Mouse (Mus musculus): ENCODE measurements around the gene Ccr1l1. TPM values are rescaled to one million over a fixed set of nuclear protein-coding genes. Genes with fewer than 3 reads are reported as not detected.

The Ccr1l1 gene
- total and polyA plus RNA-seq, 2 experiments from 2014 or later = not detected

DNA sequence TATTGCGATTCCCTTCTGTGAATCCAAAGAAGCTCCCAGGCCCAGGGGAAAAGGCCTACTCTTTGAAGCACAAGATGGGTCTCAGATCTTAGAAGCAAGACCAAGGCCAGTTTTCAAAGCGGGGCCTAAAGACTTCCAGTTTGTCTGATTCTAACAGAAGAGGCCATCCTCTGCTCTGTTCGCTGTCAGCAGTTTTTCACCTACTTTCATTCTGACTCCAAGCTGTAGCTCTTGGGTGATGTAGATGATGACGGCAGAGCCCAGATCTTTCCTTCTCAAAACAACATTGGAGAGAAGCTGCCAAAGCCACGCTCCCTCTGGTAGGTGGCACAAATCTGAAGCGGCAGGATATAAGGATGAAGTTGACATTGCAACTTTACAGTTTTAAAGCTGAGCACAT is 42.9 kb downstream of the Ccr1l1 start:
- no peaks in the 10 kb centered on the region for H3K36me3 ChIP-seq (ENCODE audit: insufficient read depth)
- no peak overlapping the region for H3K4me3 ChIP-seq (ENCODE audit: low read depth, low read length)
- no peaks in the 10 kb centered on the region for H3K9me3 ChIP-seq (ENCODE audit: low read length)
- 95% methylated on average over 6 of the region's 6 CpGs for WGBS
- no peak for ATAC-seq
- H3K4me1 ChIP-seq (ENCODE audit: insufficient read depth) = no peaks in the 10 kb centered on the region
- H3K27ac ChIP-seq (ENCODE audit: low read depth, low read length) = no peak overlapping the region
- H3K27me3 ChIP-seq (ENCODE audit: insufficient read depth, low read length) = no peaks in the 10 kb centered on the region
- no peak for TF ChIP-seq CTCF (IDR thresholded peaks at IDR 0.05; ENCODE audit: low read depth)
- H3K9ac ChIP-seq = no peak overlapping the region
- H3K4me2 ChIP-seq (ENCODE audit: low read depth) = no peak overlapping the region
- no peak for DNase-seq

DNA sequence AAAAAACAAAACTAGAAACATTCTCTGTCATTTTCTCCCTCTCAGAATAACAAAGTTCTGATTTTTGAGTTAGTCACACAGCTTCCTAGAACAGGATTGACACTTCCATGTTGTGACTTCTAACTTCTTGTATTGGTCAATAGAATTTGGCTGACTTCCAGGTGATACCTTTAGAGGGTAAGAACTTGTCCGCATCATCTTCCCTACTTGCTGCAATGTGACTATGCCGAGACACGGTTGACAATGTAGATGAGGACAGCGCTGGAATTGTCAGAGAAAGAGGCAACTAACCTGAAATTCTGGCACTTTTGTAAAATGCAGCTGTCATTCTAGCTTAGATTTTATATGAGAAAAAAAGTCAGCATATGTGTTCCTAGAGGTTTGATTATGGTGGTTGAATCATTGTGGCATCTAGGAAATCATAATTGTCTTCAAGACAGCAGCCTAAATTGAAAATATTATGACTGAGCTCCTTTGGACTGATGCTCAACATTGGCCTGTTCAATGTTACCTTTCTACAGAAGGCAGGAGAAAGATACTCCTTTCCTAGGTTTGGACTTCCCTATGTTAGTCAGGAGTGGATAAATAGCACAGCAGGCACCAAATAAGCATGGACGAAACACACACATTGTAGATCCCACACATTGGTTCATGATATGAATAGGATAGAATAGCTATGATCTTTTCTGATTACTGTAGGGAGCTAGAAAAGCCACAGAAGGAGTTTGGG is 44.3 kb downstream of the Ccr1l1 start:
- no peak overlapping the region for H3K27ac ChIP-seq (ENCODE audit: low read depth, low read length)

GRCm38 (mm10) chr9:123932911-123933675 is 45.1 kb downstream of the Ccr1l1 start:
- no peaks in the 10 kb centered on the region for H3K4me1 ChIP-seq (ENCODE audit: insufficient read depth)
- H3K27me3 ChIP-seq (ENCODE audit: insufficient read depth, low read length) = no peaks in the 10 kb centered on the region
- TF ChIP-seq CTCF (IDR thresholded peaks at IDR 0.05; ENCODE audit: low read depth) = no peak
- WGBS = 94% methylated on average over 19 of the region's 19 CpGs
- no peak overlapping the region for H3K4me3 ChIP-seq (ENCODE audit: low read depth, low read length)
- no peak overlapping the region for H3K4me2 ChIP-seq (ENCODE audit: low read depth)
- no peaks in the 10 kb centered on the region for H3K36me3 ChIP-seq (ENCODE audit: insufficient read depth)
- DNase-seq (no peak), ATAC-seq (no peak)
- H3K27ac ChIP-seq (ENCODE audit: low read depth, low read length) = no peak overlapping the region
- no peak overlapping the region for H3K9ac ChIP-seq
- H3K9me3 ChIP-seq (ENCODE audit: low read length) = no peaks in the 10 kb centered on the region

More for the DNA sequence above, 44.3 kb downstream of the Ccr1l1 start:
- Histone ChIP-seq H3K36me3 (ENCODE audit: insufficient read depth) (no peaks in the 10 kb centered on the region), H3K9me3 (ENCODE audit: low read length) (no peaks in the 10 kb centered on the region), H3K4me2 (ENCODE audit: low read depth) (no peak overlapping the region), H3K9ac (no peak overlapping the region), H3K4me1 (ENCODE audit: insufficient read depth) (no peaks in the 10 kb centered on the region), H3K27me3 (ENCODE audit: insufficient read depth, low read length) (no peaks in the 10 kb centered on the region), H3K4me3 (ENCODE audit: low read depth, low read length) (no peak overlapping the region)
- no peak for TF ChIP-seq CTCF (IDR thresholded peaks at IDR 0.05; ENCODE audit: low read depth)
- DNase-seq (no peak), ATAC-seq (no peak)
- 93% methylated on average over 5 of the region's 5 CpGs for WGBS

- Histone ChIP-seq H3K36me3 (ENCODE audit: insufficient read depth) (no peaks in the 10 kb centered on the region), H3K4me2 (ENCODE audit: low read depth) (no peak overlapping the region), H3K9ac (no peak overlapping the region), H3K4me1 (ENCODE audit: insufficient read depth) (no peaks in the 10 kb centered on the region), H3K9me3 (ENCODE audit: low read length) (no peaks in the 10 kb centered on the region), H3K4me3 (ENCODE audit: low read depth, low read length) (no peak overlapping the region), H3K27me3 (ENCODE audit: insufficient read depth, low read length) (no peaks in the 10 kb centered on the region), H3K27ac (ENCODE audit: low read depth, low read length) (no peak overlapping the region)
- 86% methylated on average over 5 of the region's 6 CpGs for WGBS
- DNase-seq (no peak), ATAC-seq (no peak)
- no peak for TF ChIP-seq CTCF (IDR thresholded peaks at IDR 0.05; ENCODE audit: low read depth)
Observed at GRCm38 (mm10) chr9:123931761-123932700, 46.2 kb downstream of the Ccr1l1 start.

- H3K9ac ChIP-seq = no peak overlapping the region
- DNase-seq (no peak), ATAC-seq (no peak)
- H3K4me1 ChIP-seq (ENCODE audit: insufficient read depth) = no peaks in the 10 kb centered on the region
- 87% methylated on average over 3 of the region's 3 CpGs for WGBS
- H3K4me2 ChIP-seq (ENCODE audit: low read depth) = no peak overlapping the region
- H3K9me3 ChIP-seq (ENCODE audit: low read length) = no peaks in the 10 kb centered on the region
- H3K36me3 ChIP-seq (ENCODE audit: insufficient read depth) = no peaks in the 10 kb centered on the region
- no peaks in the 10 kb centered on the region for H3K27me3 ChIP-seq (ENCODE audit: insufficient read depth, low read length)
- TF ChIP-seq CTCF (IDR thresholded peaks at IDR 0.05; ENCODE audit: low read depth) = no peak
- no peak overlapping the region for H3K4me3 ChIP-seq (ENCODE audit: low read depth, low read length)
- H3K27ac ChIP-seq (ENCODE audit: low read depth, low read length) = no peak overlapping the region
Observed at GRCm38 (mm10) chr9:123930926-123931325, 47.3 kb downstream of the Ccr1l1 start.

DNA sequence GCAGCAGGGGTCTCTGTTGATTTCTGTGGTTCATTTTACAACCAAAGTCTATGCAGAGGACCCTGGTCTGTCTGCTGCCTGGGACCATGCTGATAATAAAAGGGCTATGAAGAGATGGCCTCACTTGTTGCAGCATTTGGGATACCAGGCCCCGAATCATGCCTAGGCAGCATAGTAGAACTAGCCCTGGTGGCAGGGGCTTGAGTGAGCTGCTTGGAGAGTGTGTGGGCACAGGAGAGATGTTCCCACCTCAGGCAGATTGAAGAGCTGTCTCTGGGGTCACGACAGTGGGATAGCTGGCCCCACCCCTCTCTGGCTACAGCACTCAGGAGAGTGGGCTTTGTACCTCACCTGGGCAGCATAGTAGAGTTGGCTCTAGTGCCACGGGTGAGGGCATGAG is 47.7 kb downstream of the Ccr1l1 start:
- H3K27me3 ChIP-seq (ENCODE audit: insufficient read depth, low read length) = no peaks in the 10 kb centered on the region
- no peak overlapping the region for H3K4me3 ChIP-seq (ENCODE audit: low read depth, low read length)
- WGBS = 85% methylated on average over 3 of the region's 3 CpGs
- H3K36me3 ChIP-seq (ENCODE audit: insufficient read depth) = no peaks in the 10 kb centered on the region
- H3K9me3 ChIP-seq (ENCODE audit: low read length) = no peaks in the 10 kb centered on the region
- H3K4me2 ChIP-seq (ENCODE audit: low read depth) = no peak overlapping the region
- H3K27ac ChIP-seq (ENCODE audit: low read depth, low read length) = no peak overlapping the region
- no peak overlapping the region for H3K9ac ChIP-seq
- DNase-seq (no peak), ATAC-seq (no peak)
- TF ChIP-seq CTCF (IDR thresholded peaks at IDR 0.05; ENCODE audit: low read depth) = no peak
- H3K4me1 ChIP-seq (ENCODE audit: insufficient read depth) = no peaks in the 10 kb centered on the region

Data from forebrain, postnatal 0 days (tissue).